Mouse (Mus musculus): ENCODE results near the gene Ext2.

- no peak for TF ChIP-seq MAX (IDR thresholded peaks at IDR 0.05; ENCODE audit: low read depth)
- no peak for TF ChIP-seq POLR2A (IDR thresholded peaks at IDR 0.05; ENCODE audit: insufficient read length, low read depth)
- no peak for TF ChIP-seq TCF3 (IDR thresholded peaks at IDR 0.05; ENCODE audit: insufficient read length, low read depth)
- no peak for TF ChIP-seq CEBPB (IDR thresholded peaks at IDR 0.05; ENCODE audit: insufficient read depth, poor library complexity, severe bottlenecking)
- no peak for TF ChIP-seq POLR2AphosphoS2 (IDR thresholded peaks at IDR 0.05; ENCODE audit: insufficient read length, low read depth)
- no peak for TF ChIP-seq E2F4 (IDR thresholded peaks at IDR 0.05; ENCODE audit: insufficient read depth)
- TF ChIP-seq MYOG (IDR thresholded peaks at IDR 0.05; ENCODE audit: control insufficient read depth in 1 of 3, insufficient read depth in 1 of 3, insufficient read length in 2 of 3, low read depth in 2 of 3): no peak
- no peak for TF ChIP-seq USF1 (IDR thresholded peaks at IDR 0.05; ENCODE audit: low read depth)
- TF ChIP-seq MYOD1 (IDR thresholded peaks at IDR 0.05; ENCODE audit: control insufficient read depth in 1 of 3, insufficient read length in 2 of 3, low read depth in 2 of 3): no peak
- TF ChIP-seq REST (IDR thresholded peaks at IDR 0.05; ENCODE audit: insufficient read depth, insufficient read length): no peak
These were observed 209.3 kb downstream of the Ext2 start for GRCm38 (mm10) chr2:93613020-93613419.

Measured in myocyte (in vitro differentiated cells).